Mouse (Mus musculus) layer of hippocampus, adult 9-10 months (tissue): ENCODE results near the gene Nosip.
"Not testable (repeated sequence)": the region's sequence is repeated elsewhere in the genome, so short reads cannot be mapped to it uniquely, and the experiment has no call there.

Source experiments
- DNase-seq: peaks from one replicate; pipeline ENCODE4 v3.0.0; 2022; ENCODE audit warnings: low spot score

Gene Nosip

GRCm38 (mm10) chr7:45090251-45090977 is 28.2 kb downstream of the Nosip start:
- DNase-seq, result no peak

- no peak for DNase-seq
These were observed 29.1 kb downstream of the Nosip start for GRCm38 (mm10) chr7:45091001-45091990.

- DNase-seq, result no peak
These were observed 29.8 kb downstream of the Nosip start, which contains the start of gene Rcn3 for GRCm38 (mm10) chr7:45092048-45092447. Gene Rcn3, minus strand, starts transcription at chr7:45092221.

- no peak for DNase-seq
These were observed 30.7 kb downstream of the Nosip start for GRCm38 (mm10) chr7:45092828-45093515.

- no peak for DNase-seq
These were observed 31.3 kb downstream of the Nosip start for GRCm38 (mm10) chr7:45093516-45093905.

- DNase-seq, result no peak
These were observed 31.9 kb downstream of the Nosip start for GRCm38 (mm10) chr7:45094121-45094520.

- no peak for DNase-seq
These were observed 33.1 kb downstream of the Nosip start for GRCm38 (mm10) chr7:45095367-45095766.

GRCm38 (mm10) chr7:45095965-45096364 is 33.7 kb downstream of the Nosip start:
- not testable (repeated sequence) for DNase-seq

GRCm38 (mm10) chr7:45097479-45097878 is 35.2 kb downstream of the Nosip start:
- DNase-seq, result no peak

GRCm38 (mm10) chr7:45098541-45099240 is 36.5 kb downstream of the Nosip start:
- DNase-seq, result no peak

GRCm38 (mm10) chr7:45100046-45100445 is 37.8 kb downstream of the Nosip start:
- no peak for DNase-seq

- DNase-seq, result no peak
These were observed 40.2 kb downstream of the Nosip start for GRCm38 (mm10) chr7:45102441-45102840.

GRCm38 (mm10) chr7:45102940-45103585 is 40.8 kb downstream of the Nosip start:
- no peak for DNase-seq

- DNase-seq, result no peak
These were observed 41.5 kb downstream of the Nosip start, which contains the start of gene Fcgrt for GRCm38 (mm10) chr7:45103652-45104180. Gene Fcgrt, minus strand, starts transcription at chr7:45103851.

GRCm38 (mm10) chr7:45104941-45105340 is 42.7 kb downstream of the Nosip start:
- no peak for DNase-seq

GRCm38 (mm10) chr7:45105491-45105890 is 43.3 kb downstream of the Nosip start:
- DNase-seq, result no peak

GRCm38 (mm10) chr7:45106441-45106840 is 44.2 kb downstream of the Nosip start:
- DNase-seq, result no peak

- no peak for DNase-seq
These were observed 44.9 kb downstream of the Nosip start for GRCm38 (mm10) chr7:45107052-45107645.

- DNase-seq, result not testable (repeated sequence)
These were observed 47.9 kb downstream of the Nosip start for GRCm38 (mm10) chr7:45110089-45110488.

GRCm38 (mm10) chr7:45111940-45112339 is 49.7 kb downstream of the Nosip start:
- no peak for DNase-seq
